Mouse (Mus musculus) frontal cortex, adult 2 months (tissue): ENCODE measurements around the gene Il3. TPM values are rescaled to one million over a fixed set of nuclear protein-coding genes. Genes with fewer than 3 reads are reported as not detected.

Source experiments
- DNase-seq, 2 experiments: peaks; one replicate each; pipeline ENCODE4 v3.0.0; 2022; ENCODE audit warnings: low spot score in 1 of 2; ENCODE audit errors: extremely low spot score in 1 of 2
- polyA plus RNA-seq: library from polyadenylated mRNA; depleted of rRNA; stranded (reverse); fragments of >200 nt; gene quantifications from 2 replicates; pipeline ENCODE4 v1.2.3, GENCODE M21; 2012

Gene Il3
- polyA plus RNA-seq, 1 experiment, result not detected

GRCm38 (mm10) chr11:54287821-54288453, 20.9 kb upstream of the Il3 start:
- no peak for DNase-seq

- DNase-seq, result no peak
Measured at GRCm38 (mm10) chr11:54271437-54271949, 4.4 kb upstream of the Il3 start.

DNA sequence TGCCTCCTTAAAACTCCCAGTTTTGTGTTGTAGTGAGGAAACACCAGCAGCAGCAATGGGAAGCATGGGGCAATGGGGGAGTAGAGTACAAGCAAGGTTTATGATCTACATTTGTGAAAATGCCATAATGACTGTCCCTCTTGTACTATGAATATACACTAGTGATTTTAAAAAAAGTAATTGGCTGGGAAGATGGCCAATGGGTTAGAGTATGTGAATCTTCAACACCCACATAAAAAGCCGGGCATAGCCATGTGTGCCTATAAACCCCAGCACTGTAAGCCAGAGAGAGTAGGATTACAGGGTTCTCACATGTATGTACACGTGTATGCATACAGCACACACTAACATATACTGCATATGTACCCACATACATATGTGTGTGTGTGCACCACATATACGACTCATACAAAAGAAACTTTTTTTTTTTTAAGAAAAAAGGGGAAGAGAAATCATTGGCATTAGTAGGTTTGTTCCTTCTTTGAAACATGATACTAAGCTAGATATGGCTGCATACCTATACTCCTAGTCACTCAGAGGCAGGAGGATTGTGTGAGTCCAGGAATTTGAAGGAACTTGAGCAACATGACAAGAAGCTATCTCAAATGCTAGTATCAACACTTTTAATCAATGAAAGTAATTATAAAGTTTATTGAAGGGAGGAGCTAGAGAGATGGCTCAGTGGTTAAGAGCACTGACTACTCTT, 2.3 kb upstream of the Il3 start:
- DNase-seq, result peak in 1 of 2 experiments; percentile 40

GRCm38 (mm10) chr11:54264542-54264941, 2.5 kb downstream of the Il3 start:
- DNase-seq, result peak in 1 of 2 experiments; percentile 79

DNA sequence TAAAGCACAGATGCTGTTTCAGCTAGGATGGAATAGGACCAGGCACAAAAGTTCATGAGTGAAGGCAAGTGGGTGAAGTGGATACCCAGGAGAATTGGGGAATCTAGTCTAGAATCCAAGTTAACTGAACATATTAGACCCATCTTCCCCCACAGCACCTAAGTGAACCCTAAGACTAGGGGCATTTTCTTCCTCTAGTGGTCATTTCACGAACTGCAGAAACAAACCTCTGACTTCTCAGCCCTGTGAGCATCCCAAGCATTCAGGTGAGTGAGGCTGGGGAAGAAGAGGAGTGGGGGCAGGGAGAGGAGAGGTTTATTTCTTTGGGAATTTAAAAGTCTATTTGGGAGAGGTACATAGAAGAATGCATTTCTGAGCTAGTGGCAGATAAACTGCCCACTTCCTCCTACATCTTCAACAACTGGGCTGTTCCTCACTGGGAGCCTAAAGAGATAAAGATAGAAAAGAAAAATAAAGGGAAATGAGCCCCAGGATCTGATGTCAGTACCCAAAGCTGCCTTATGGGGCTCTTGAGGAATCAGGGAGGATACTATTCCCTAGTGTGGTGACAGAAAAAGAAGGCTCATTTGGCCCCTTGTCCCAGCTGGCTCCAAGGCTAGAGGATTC, 3.6 kb downstream of the Il3 start:
- DNase-seq, result no peak

- DNase-seq, result peak; percentile 8 to 79
Measured at GRCm38 (mm10) chr11:54256624-54257376, 10.3 kb downstream of the Il3 start.

- peak in 1 of 2 experiments; percentile 8 for DNase-seq
Measured at GRCm38 (mm10) chr11:54254114-54254513, 13.0 kb downstream of the Il3 start.

- DNase-seq, result no peak
Measured at GRCm38 (mm10) chr11:54250575-54250974, 16.5 kb downstream of the Il3 start.

DNA sequence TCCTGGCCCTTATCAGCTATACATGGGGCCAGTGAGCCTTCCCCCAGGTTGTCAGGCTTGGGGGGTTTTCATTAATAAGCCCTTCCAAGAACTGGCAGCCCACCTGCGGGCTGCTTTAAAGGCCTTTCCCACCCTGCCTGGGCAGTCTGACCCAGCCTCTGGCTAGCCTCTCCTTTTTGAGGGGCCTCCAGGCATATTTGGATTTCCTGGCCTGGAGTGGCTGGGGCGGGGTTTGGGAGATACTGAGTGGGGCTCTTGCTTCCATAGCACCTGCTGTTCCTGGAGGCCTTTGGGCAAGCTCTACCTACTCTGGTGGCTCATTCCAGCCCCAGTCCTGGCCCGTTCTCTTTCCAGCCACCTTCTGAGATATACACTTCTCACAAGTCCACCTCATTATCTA, 17.3 kb downstream of the Il3 start:
- no peak for DNase-seq

- no peak for DNase-seq
Measured at GRCm38 (mm10) chr11:54248940-54249717, 17.9 kb downstream of the Il3 start, which contains the start of gene Csf2. Csf2 (minus strand) TSS chr11:54249667.

GRCm38 (mm10) chr11:54247251-54247950, 19.7 kb downstream of the Il3 start:
- DNase-seq, result no peak

GRCm38 (mm10) chr11:54244465-54244864, 22.6 kb downstream of the Il3 start:
- DNase-seq, result no peak

GRCm38 (mm10) chr11:54242494-54242893, 24.6 kb downstream of the Il3 start:
- no peak for DNase-seq

DNA sequence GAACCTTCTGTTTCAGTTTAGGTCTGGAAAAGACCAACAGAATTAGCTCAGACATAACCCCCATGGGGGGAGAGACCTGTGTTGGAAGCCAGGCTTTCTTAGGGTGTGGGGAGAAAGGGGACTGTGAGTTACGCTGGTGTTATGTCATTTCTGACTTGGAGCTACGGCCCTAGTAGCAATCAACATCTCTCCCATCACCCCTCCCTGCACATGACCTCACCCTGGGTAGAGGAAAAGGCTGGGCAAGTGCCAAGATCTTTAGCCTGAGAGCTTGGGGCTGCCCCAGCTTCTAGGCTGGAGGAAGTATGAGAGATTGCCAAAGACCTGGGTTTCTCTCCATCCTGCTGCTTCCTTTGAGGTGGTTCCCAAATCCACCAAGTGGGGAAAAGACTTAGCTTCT, 30.1 kb downstream of the Il3 start:
- no peak for DNase-seq

- no peak for DNase-seq
Measured at GRCm38 (mm10) chr11:54227478-54227877, 39.6 kb downstream of the Il3 start.

GRCm38 (mm10) chr11:54224475-54224986, 42.5 kb downstream of the Il3 start:
- DNase-seq, result no peak

- no peak for DNase-seq
Measured at GRCm38 (mm10) chr11:54223637-54224474, 43.2 kb downstream of the Il3 start.
